Mouse (Mus musculus) embryonic stem cell, embryonic (primary cell): ENCODE measurements around the gene Gm10153.
"Not testable (repeated sequence)": the region's sequence is repeated elsewhere in the genome, so short reads cannot be mapped to it uniquely, and the experiment has no call there.

Experiments
- CTCF ChIA-PET, 4 experiments: fragments of 300-600 bp in 2 of 4; fragments of 350-600 bp in 2 of 4; sonication (Branson Sonifier 250); formaldehyde crosslinking; loops; one replicate each; lab custom pipeline; 2022; ENCODE audit warnings: inconsistent platforms in 2 of 4; lab: Charles Lee
- POLR2A ChIA-PET, 4 experiments: fragments of 300-600 bp in 2 of 4; fragments of 350-600 bp in 2 of 4; sonication (Branson Sonifier 250); formaldehyde crosslinking; loops; one replicate each; lab custom pipeline; 2022; ENCODE audit warnings: antibody characterized with exemption in 4 of 4, inconsistent platforms in 1 of 4; lab: Charles Lee

The Gm10153 gene

DNA sequence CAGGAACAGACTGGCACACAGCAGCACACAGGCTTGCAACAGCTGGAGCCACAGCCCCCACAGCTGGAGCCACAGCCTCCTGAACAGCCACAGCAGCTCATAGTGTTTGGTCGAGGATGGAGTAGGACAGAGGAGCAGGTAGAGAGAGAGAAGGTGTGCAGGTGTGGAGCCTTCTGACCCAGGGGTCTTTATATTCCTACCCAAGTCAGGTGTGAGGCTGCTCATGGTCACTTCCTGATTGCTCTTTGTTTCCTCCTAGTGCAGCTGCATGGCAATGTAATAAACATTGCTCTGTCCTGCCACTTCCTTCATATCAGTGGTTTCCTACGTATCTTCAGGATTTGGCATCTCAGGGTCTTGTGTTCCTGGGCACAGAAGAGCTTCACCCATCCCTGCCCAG lies at the start of gene Gm10153:
Gene Gm10153 (minus strand): TSS at position 101 of the 400 bp plus-strand sequence.
- ChIA-PET CTCF (interaction anchor here in 2 of 4 experiments (0.9 to 1.1 kb wide), 2 partner anchors 65 to 94 kb away, joined by 3 read pairs; no protein-coding TSS in a partner anchor), POLR2A (no interaction called here)

- POLR2A ChIA-PET: interaction anchor here in 2 of 4 experiments (0.5 to 4.3 kb wide), 20 partner anchors 8 to 1545 kb away, joined by 3 to 39 read pairs (median 4); partner anchors contain the start of genes Gm7579 (in 2 of the 2) and Dusp8 (in 1 of the 2)
- CTCF ChIA-PET: interaction anchor here in 3 of 4 experiments (0.7 to 2.0 kb wide), 7 partner anchors 18 to 476 kb away, joined by 3 to 7 read pairs (median 3); no protein-coding TSS in a partner anchor
Measured at GRCm38 (mm10) chr7:142231540-142231939, 41.4 kb upstream of the Gm10153 start.

DNA sequence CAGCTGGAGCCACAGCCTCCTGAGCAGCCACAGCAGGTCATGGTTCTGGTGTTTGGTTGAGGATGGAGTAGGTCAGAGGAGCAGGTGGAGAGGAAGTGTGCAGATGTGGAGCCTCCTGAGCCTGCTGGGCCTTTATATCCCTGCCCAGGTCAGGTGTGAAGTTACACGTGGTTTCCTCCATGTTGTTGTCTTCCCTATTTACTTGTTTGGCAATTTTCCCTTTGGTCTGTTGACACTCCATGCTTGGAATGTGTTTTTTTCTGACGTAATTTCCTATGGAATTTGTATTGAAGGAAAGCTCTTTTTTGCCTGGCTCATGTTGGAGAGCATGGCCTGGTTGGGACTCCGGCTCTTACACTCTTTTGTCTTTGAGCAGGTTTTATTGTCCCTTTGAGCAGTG lies 39.7 kb upstream of the Gm10153 start, which contains the start of gene Krtap5-5:
Gene Krtap5-5 (minus strand): TSS at position 101 of the 400 bp plus-strand sequence.
- ChIA-PET CTCF (interaction anchor here in 1 of 4 experiments (0.6 kb wide), 1 partner anchor 263 kb away, joined by 3 read pairs; no protein-coding TSS in a partner anchor), POLR2A (interaction anchor here in 2 of 4 experiments (0.8 to 4.3 kb wide), 12 partner anchors 8 to 328 kb away, joined by 3 to 39 read pairs (median 6); partner anchors contain the start of genes Dusp8 (in 1 of the 2) and Gm7579 (in 1 of the 2))

- ChIA-PET CTCF (no interaction called here), POLR2A (interaction anchor here in 3 of 4 experiments (0.6 to 4.9 kb wide), 7 partner anchors 8 to 644 kb away, joined by 3 to 22 read pairs (median 3); no protein-coding TSS in a partner anchor)
Measured at GRCm38 (mm10) chr7:142224518-142224917, 34.3 kb upstream of the Gm10153 start.

DNA sequence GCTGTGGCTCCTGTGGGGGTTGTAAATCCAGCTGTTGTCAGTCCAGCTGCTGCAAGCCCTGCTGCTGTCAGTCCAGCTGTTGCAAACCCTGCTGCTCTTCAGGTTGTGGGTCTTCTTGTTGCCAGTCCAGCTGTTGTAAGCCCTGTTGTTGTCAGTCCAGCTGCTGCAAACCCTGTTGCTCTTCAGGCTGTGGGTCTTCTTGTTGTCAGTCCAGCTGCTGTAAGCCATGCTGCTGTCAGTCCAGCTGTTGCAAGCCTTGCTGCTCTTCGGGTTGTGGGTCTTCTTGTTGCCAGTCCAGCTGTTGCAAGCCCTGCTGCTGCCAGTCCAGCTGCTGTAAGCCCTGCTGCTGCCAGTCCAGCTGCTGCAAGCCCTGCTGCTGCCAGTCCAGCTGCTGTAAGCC lies 21.9 kb upstream of the Gm10153 start:
- CTCF ChIA-PET: interaction anchor here in 1 of 4 experiments (0.7 kb wide), 1 partner anchor 64 kb away, joined by 3 read pairs; no protein-coding TSS in a partner anchor
- POLR2A ChIA-PET: interaction anchor here in 2 of 4 experiments (0.6 to 3.9 kb wide), 3 partner anchors 15 to 20 kb away, joined by 3 to 37 read pairs (median 3); partner anchors contain the start of gene Krtap5-5 (in 1 of the 2)

GRCm38 (mm10) chr7:142211559-142211958 lies 21.4 kb upstream of the Gm10153 start, which contains the start of gene Gm7579:
TSS of gene Gm7579 (plus strand) at chr7:142211859.
- CTCF ChIA-PET: interaction anchor here in 1 of 4 experiments (0.5 to 0.7 kb wide), 2 partner anchors 50 to 63 kb away, joined by 3 read pairs; no protein-coding TSS in a partner anchor
- POLR2A ChIA-PET: interaction anchor here in 2 of 4 experiments (0.6 to 3.9 kb wide), 5 partner anchors 13 to 20 kb away, joined by 3 to 37 read pairs (median 3); partner anchors contain the start of gene Krtap5-5 (in 1 of the 2)

DNA sequence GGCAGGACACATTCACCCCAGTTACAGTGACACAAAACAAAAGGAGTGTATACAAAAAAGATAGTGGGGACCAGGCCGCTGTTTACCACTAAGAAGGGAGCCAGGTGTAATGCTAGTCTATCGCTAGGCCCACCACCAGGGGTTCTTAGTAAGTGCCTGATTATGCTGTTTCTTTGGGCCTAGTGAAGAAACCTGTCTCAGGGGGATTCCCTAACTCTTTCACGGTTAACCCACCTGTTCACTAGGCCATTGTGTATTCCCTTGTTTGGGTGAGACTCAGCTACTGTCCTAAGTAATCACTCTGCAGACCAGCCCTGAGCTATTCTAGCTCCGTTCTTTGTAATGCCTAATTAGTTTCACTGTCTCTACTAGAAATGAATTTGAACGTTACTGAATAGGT lies 16.7 kb upstream of the Gm10153 start:
- CTCF ChIA-PET: not testable (repeated sequence)
- POLR2A ChIA-PET: interaction anchor here in 3 of 4 experiments (0.8 to 3.9 kb wide), 7 partner anchors 19 to 283 kb away, joined by 3 to 39 read pairs (median 4); partner anchors contain the start of genes Krtap5-5 (in 2 of the 3) and Dusp8 (in 1 of the 3)

DNA sequence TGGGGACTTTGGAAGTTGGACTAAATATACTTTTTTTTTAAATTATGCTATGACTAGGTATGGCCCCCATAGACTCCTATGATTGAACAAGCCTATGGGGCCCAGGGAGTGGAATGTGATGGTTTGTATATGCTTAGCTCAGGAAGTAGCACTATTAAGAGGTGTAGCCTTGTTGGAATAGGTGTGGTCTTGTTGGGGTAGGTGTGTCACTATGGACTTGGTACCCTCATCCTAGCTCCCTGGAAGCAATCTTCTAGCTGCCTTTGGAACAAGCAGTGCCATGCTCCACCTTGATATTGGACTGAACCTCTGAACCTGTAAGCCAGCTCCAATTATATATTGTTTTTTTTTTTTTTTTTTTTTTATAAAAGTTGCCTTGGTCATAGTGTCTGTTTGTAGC lies 15.3 kb upstream of the Gm10153 start:
- ChIA-PET CTCF (interaction anchor here in 1 of 4 experiments (0.6 kb wide), 1 partner anchor 101 kb away, joined by 3 read pairs; no protein-coding TSS in a partner anchor), POLR2A (interaction anchor here in 3 of 4 experiments (0.6 to 3.4 kb wide), 6 partner anchors 11 to 41 kb away, joined by 4 to 39 read pairs (median 4); partner anchors contain the start of gene Krtap5-5 (in 2 of the 3))

- CTCF ChIA-PET: interaction anchor here in 2 of 4 experiments (0.6 to 0.9 kb wide), 2 partner anchors 41 to 371 kb away, joined by 3 read pairs; no protein-coding TSS in a partner anchor
- POLR2A ChIA-PET: no interaction called here
Measured at GRCm38 (mm10) chr7:142201064-142201463, 10.9 kb upstream of the Gm10153 start, which contains the start of gene Krtap5-3. TSS of gene Krtap5-3 (plus strand) at chr7:142201364.

DNA sequence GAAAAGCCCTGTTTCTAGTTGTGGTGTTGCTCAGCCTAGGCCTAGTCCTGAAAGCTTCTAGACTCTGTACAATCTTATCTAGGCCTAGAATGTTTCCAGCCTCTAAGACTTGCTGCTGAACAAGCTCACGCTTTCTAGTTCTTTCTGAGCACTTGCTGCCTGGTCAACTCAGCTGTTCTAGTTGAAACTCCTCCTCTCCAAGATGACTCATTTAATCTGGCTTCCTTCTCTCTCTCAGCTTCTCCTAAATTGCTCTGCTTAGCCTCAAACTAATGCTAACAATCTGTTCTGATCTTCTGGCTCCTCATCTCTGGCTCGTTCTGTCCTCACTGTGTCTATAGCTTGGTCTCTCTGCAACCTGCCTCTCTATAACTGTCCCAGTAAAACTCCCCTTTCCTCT lies 8.6 kb upstream of the Gm10153 start:
- POLR2A ChIA-PET: no interaction called here

DNA sequence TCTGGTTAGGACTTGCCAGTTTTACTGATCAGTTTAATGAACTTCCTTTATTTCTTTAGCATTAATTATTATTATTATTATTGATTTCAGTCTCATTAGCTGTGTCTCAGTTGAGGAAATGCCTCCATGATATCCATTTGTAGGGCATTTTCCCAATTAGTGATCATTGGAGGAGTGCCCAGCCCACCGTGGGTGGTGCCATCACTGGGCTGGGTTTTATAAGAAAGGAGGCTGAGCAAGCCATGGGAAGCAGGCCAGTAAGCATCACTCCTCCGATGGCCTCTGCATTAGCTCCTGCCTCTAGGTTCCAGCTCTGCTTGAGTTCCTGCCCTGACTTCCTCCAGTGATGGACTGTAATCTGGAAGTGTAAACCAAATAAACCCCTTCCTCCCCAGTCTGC lies 2.0 kb downstream of the Gm10153 start:
- ChIA-PET POLR2A (no interaction called here), CTCF (no interaction called here)

More for the DNA sequence above, 8.6 kb upstream of the Gm10153 start:
- CTCF ChIA-PET: interaction anchor here in 1 of 4 experiments (0.6 kb wide), 1 partner anchor 1550 kb away, joined by 3 read pairs; no protein-coding TSS in a partner anchor

DNA sequence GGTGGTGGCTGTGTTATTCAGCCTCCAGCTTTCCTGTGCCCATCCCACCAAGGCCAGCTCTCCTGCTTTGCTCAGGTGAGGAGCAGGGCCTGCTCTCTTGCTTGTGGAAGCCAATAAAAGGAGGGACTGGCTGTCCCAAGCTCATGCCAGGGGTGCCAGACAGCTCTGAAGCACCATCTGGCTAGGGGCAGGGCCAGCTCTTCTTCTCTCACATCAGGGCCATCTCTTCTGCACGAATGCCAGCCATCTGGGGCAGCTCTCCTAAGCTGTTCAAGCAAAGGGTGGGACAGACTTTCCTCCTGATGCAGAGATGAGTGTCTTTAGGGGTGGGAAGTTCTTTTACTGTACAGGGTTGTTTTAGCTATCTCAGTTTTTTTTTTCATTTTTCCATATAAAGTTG lies 9.2 kb downstream of the Gm10153 start:
- POLR2A ChIA-PET: no interaction called here
- CTCF ChIA-PET: interaction anchor here in 1 of 4 experiments (0.6 kb wide), 1 partner anchor 793 kb away, joined by 3 read pairs; no protein-coding TSS in a partner anchor

DNA sequence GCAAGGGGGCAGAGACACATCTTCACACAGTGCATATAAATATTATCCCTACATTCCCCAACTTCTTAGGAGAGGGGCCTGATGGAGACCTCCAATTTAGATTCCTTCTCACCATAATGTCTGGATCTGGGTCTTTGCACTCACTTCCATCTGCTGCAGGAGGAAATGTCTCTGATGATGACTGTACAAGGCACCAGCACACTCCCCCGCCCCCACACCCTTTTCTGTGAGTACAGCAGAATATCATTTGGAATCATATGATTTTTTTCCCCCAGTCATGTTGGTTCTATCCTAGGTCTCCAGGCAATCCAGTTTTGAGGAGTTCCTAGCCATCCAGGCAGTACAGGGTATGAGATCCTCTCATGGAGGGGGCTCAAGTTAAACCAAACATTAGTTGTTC lies 11.5 kb downstream of the Gm10153 start:
- POLR2A ChIA-PET: no interaction called here

DNA sequence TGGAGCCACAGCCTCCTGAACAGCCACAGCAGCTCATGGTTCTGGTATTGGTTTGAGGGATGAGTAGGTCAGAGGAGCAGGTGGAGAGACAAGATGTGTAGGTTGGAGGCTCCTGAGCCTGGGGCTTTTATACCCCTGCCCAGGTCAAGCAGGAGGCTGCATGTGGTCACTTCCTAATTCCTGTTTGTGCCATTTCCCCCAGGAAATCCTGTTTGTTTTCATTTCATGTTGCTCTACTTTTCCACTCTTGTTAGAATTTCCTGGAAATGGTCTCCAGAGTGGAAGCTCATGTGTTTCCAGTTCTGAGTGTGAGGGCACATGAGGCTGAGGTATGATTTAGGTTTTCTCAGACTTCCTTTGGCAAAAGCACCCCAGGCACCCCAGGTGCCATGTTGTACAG lies 14.3 kb downstream of the Gm10153 start, which contains the start of gene Krtap5-2:
Gene Krtap5-2 (minus strand): TSS at position 101 of the 400 bp plus-strand sequence.
- POLR2A ChIA-PET: interaction anchor here in 1 of 4 experiments (0.5 kb wide), 1 partner anchor 870 kb away, joined by 3 read pairs; no protein-coding TSS in a partner anchor
- CTCF ChIA-PET: not testable (repeated sequence)

More for the DNA sequence above, 11.5 kb downstream of the Gm10153 start:
- CTCF ChIA-PET: no interaction called here

DNA sequence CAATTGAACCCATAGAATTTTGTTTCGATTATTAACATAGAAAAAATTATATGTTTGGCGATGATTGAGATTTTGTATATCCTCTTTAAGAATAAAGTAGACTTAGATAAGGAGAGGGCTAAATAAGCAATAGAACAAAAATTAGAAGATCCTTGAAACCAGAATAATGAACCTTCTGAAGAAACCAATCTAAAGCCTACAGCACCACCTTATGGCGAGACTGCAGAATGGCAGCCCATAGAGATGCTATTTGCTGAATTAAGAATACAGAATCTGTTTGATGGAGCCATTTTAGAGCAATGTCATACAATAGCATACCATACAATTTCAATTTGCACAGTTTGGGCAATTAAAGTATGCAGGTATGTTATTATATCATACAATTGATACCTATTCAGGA lies 20.4 kb downstream of the Gm10153 start:
- ChIA-PET CTCF (no interaction called here), POLR2A (no interaction called here)

- CTCF ChIA-PET, POLR2A ChIA-PET: not testable (repeated sequence)
Measured at GRCm38 (mm10) chr7:142165639-142166038, 24.6 kb downstream of the Gm10153 start, which contains the start of gene Gm4553. TSS of gene Gm4553 (minus strand) at chr7:142165739.

DNA sequence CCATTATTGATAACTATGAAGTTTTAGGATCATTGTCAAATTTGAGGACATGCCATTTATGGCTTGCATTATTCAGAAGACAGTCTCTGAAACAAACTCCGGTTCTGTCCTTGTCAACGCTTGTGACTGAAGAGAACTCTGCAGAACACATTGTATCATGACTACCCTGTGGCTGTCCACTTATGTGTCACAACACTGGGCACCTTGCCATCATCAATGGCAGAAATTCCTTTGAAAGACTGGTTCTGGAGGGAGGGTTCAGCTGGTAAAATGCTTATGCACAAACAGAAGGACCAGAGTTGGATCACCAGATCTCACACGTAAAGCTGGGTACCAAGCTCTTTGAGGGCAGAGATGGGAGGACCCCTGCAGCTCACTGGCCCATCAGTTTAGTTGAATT lies 30.8 kb downstream of the Gm10153 start:
- ChIA-PET CTCF (interaction anchor here in 1 of 4 experiments (1.3 kb wide), 1 partner anchor 64 kb away, joined by 3 read pairs; the partner anchor contains the start of gene Dusp8), POLR2A (no interaction called here)

DNA sequence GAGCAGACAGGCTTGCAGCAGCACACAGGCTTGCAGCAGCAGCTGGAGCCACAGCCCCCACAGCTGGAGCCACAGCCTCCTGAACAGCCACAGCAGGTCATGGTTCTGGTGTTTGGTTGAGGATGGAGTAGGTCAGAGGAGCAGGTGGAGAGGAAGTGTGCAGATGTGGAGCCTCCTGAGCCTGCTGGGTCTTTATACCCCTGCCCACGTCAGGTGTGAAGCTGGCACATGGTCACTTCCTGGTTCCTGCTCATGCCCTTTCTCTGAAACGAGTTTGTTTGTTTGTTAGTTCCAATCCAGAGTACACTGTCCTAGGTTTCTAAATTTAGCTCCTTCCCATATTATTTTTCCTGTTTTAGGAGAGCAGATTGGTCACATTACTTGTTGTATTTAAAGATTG lies 33.2 kb downstream of the Gm10153 start, which contains the start of gene Gm29735:
Gene Gm29735 (minus strand): TSS at position 101 of the 400 bp plus-strand sequence.
- POLR2A ChIA-PET: not testable (repeated sequence)
- CTCF ChIA-PET: interaction anchor here in 1 of 4 experiments (0.6 kb wide), 1 partner anchor 12 kb away, joined by 4 read pairs; no protein-coding TSS in a partner anchor

GRCm38 (mm10) chr7:142155308-142155707 lies 34.9 kb downstream of the Gm10153 start:
- ChIA-PET POLR2A (no interaction called here), CTCF (interaction anchor here in 1 of 4 experiments (0.6 kb wide), 1 partner anchor 94 kb away, joined by 5 read pairs; no protein-coding TSS in a partner anchor)
